Mouse (Mus musculus) olfactory bulb, adult 2 months (tissue): ENCODE measurements around the gene Dscaml1. TPM values are rescaled to one million over a fixed set of nuclear protein-coding genes. Genes with fewer than 3 reads are reported as not detected.
A peak's percentile ranks its signal among the peaks of the same experiment; 100 is the strongest.

Experiments
- H3K27ac ChIP-seq: fragments of 200-500 bp; 2 replicates; pipeline ENCODE4 v1.5.1; 2012; ENCODE audit warnings: low read depth, low read length; ENCODE audit not compliant: insufficient read depth
- H3K4me1 ChIP-seq: fragments of 200-500 bp; 2 replicates; pipeline ENCODE4 v1.6.1; 2012; ENCODE audit warnings: low read length; ENCODE audit not compliant: control insufficient read depth, insufficient read depth
- H3K4me3 ChIP-seq: fragments of 200-500 bp; 2 replicates; pipeline ENCODE4 v1.5.1; 2012; ENCODE audit warnings: mild to moderate bottlenecking, low read depth, low read length, moderate library complexity; ENCODE audit not compliant: insufficient read depth
- CTCF ChIP-seq: fragments of 200-500 bp; IDR thresholded peaks from 2 replicates; pipeline ENCODE4 v1.5.1; 2012; ENCODE audit warnings: low read depth, mild to moderate bottlenecking, low read length, moderate library complexity; ENCODE audit not compliant: insufficient read depth
- POLR2A ChIP-seq: fragments of 200-500 bp; IDR thresholded peaks from 2 replicates; pipeline ENCODE4 v1.6.1; 2012; ENCODE audit warnings: mild to moderate bottlenecking, low read depth, low read length, moderate library complexity; ENCODE audit not compliant: insufficient read depth
- WGBS: fragments of 180-500 bp; shearing (Covaris S2); methylation state at CpG from one replicate; pipeline ENCODE4 v1.1.7; 2018; 5-methylcytosine and 5-hydroxymethylcytosine counted together
- polyA plus RNA-seq: library from polyadenylated mRNA; stranded (reverse); fragments of >200 nt; gene quantifications from 2 replicates; pipeline ENCODE4 v1.2.4, GENCODE M21; 2012; ENCODE audit warnings: low replicate concordance; ENCODE audit not compliant: missing spikeins, insufficient read depth, insufficient read length

Gene Dscaml1
- polyA plus RNA-seq, 1 experiment: not detected

GRCm38 (mm10) chr9:45501963-45502641, 75.7 kb downstream of the Dscaml1 start:
- peaks cover 49% of the 10 kb centered on the region for H3K4me1 ChIP-seq
- 26% methylated on average over 14 of the region's 14 CpGs for WGBS
- H3K4me3 ChIP-seq: no peak overlapping the region
- H3K27ac ChIP-seq: no peak overlapping the region; the same call in 1 of the 2 replicates
- no peak for TF ChIP-seq POLR2A
- no peak for TF ChIP-seq CTCF

- peak overlapping the region; percentile 1; the same call in 1 of the 2 replicates for H3K27ac ChIP-seq
- H3K4me1 ChIP-seq: peaks cover 47% of the 10 kb centered on the region
- H3K4me3 ChIP-seq: no peak overlapping the region
- WGBS: 60% methylated on average over 5 of the region's 5 CpGs
- no peak for TF ChIP-seq POLR2A
- no peak for TF ChIP-seq CTCF
Measured at GRCm38 (mm10) chr9:45504977-45505376, 78.5 kb downstream of the Dscaml1 start.

GRCm38 (mm10) chr9:45505487-45505939, 79.1 kb downstream of the Dscaml1 start:
- no peak overlapping the region for H3K4me3 ChIP-seq
- peak overlapping the region; percentile 1; the same call in 1 of the 2 replicates for H3K27ac ChIP-seq
- WGBS: 51% methylated on average over 4 of the region's 4 CpGs
- TF ChIP-seq CTCF: no peak
- TF ChIP-seq POLR2A: no peak
- peaks cover 48% of the 10 kb centered on the region for H3K4me1 ChIP-seq

- no peak overlapping the region for H3K4me3 ChIP-seq
- TF ChIP-seq CTCF (no peak), POLR2A (no peak)
- peak overlapping the region; percentile 54 for H3K27ac ChIP-seq
- WGBS: 50% methylated on average over 9 of the region's 9 CpGs
- H3K4me1 ChIP-seq: peaks cover 35% of the 10 kb centered on the region
Measured at GRCm38 (mm10) chr9:45507482-45507881, 81.1 kb downstream of the Dscaml1 start.

GRCm38 (mm10) chr9:45510806-45511546, 84.5 kb downstream of the Dscaml1 start:
- H3K4me3 ChIP-seq: no peak overlapping the region
- H3K4me1 ChIP-seq: peaks cover 18% of the 10 kb centered on the region
- TF ChIP-seq CTCF (no peak), POLR2A (no peak)
- 44% methylated on average over 10 of the region's 10 CpGs for WGBS
- peak overlapping the region; percentile 17; the same call in 1 of the 2 replicates for H3K27ac ChIP-seq

- no peak for TF ChIP-seq POLR2A
- no peak for TF ChIP-seq CTCF
- no peak overlapping the region for H3K4me3 ChIP-seq
- H3K27ac ChIP-seq: peak overlapping the region; percentile 71; the same call in 1 of the 2 replicates
- 36% methylated on average over 11 of the region's 11 CpGs for WGBS
- peaks cover 22% of the 10 kb centered on the region for H3K4me1 ChIP-seq
Measured at GRCm38 (mm10) chr9:45517993-45518705, 91.7 kb downstream of the Dscaml1 start.

- peaks cover 26% of the 10 kb centered on the region for H3K4me1 ChIP-seq
- no peak overlapping the region for H3K27ac ChIP-seq
- no peak overlapping the region for H3K4me3 ChIP-seq
- 42% methylated on average over 6 of the region's 6 CpGs for WGBS
- TF ChIP-seq CTCF (no peak), POLR2A (no peak)
Measured at GRCm38 (mm10) chr9:45519841-45520240, 93.4 kb downstream of the Dscaml1 start.

GRCm38 (mm10) chr9:45522866-45523265, 96.4 kb downstream of the Dscaml1 start:
- Histone ChIP-seq H3K27ac (no peak overlapping the region), H3K4me1 (peaks cover 23% of the 10 kb centered on the region), H3K4me3 (no peak overlapping the region)
- 84% methylated on average over 3 of the region's 3 CpGs for WGBS
- no peak for TF ChIP-seq CTCF
- TF ChIP-seq POLR2A: no peak
